Mouse (Mus musculus): ENCODE data around the gene Arid1b. TPM values are rescaled to one million over a fixed set of nuclear protein-coding genes. Genes with fewer than 3 reads are reported as not detected.

Gene Arid1b
- polyA plus RNA-seq, 1 experiment from 2014 or later = 14.8 TPM

DNA sequence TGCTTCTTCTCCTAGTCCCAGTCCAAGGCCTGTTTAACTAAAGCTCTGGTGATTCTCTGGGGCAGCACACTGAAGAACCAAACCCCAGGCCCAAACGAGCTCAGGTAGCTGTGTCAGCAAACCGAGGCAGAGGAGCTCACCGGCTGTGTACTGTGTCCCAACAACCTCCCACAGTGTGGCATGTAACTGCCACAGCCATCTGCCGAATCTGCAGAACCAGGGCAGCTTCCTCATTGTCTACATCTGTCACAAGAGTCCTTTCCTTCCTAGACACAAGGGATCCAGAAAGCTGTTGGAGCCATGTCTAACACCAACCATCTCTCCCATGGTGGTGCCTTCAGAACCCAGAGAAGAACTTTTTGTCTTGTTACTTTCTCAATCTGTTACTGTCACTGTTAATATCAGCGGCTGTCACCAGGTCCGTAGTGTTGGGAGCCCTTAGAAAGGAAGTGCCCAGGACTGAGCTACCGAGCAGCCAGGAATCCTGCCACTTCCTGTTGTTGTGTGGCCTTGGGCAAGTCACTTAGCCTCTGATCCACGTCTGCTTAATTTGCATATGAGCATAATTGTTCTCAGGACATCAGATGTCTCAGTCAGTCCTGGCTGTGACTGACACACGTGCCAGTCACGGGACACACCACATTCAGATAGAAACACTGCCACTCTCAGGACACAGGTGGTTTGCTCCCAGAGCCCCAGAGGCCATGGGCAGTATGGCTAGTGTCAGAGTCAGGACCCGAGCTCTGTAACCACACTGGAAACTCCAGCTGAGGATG, 309.0 kb downstream of the Arid1b start:
- 80% methylated on average over 11 of the region's 11 CpGs for WGBS
- no peak for ATAC-seq (ENCODE audit: insufficient number of reproducible peaks, low FRiP score, low TSS enrichment, low read depth)
- no peak overlapping the region for H3K4me2 ChIP-seq (ENCODE audit: low read depth, severe bottlenecking)
- DNase-seq (ENCODE audit: low spot score) = no peak
- H3K9ac ChIP-seq (ENCODE audit: low read length) = no peak overlapping the region
- H3K27ac ChIP-seq (replicated peaks; ENCODE audit: low read depth, low read length) = no peak overlapping the region
- peaks cover 2% of the 10 kb centered on the region; the same call in 1 of the 2 replicates for H3K36me3 ChIP-seq (ENCODE audit: control insufficient read depth, insufficient read depth, low read length)
- no peaks in the 10 kb centered on the region for H3K9me3 ChIP-seq (ENCODE audit: control insufficient read depth, low read length)
- H3K4me1 ChIP-seq (ENCODE audit: control insufficient read depth, insufficient read depth, low read length) = no peaks in the 10 kb centered on the region
- no peaks in the 10 kb centered on the region for H3K27me3 ChIP-seq (ENCODE audit: control insufficient read depth, insufficient read depth, low read length)
- H3K4me3 ChIP-seq (ENCODE audit: low read depth, low read length) = no peak overlapping the region

GRCm38 (mm10) chr17:5305783-5306477, 311.8 kb downstream of the Arid1b start:
- ATAC-seq (ENCODE audit: insufficient number of reproducible peaks, low FRiP score, low TSS enrichment, low read depth) (no peak), DNase-seq (ENCODE audit: low spot score) (no peak)
- Histone ChIP-seq H3K9ac (ENCODE audit: low read length) (no peak overlapping the region), H3K4me1 (ENCODE audit: control insufficient read depth, insufficient read depth, low read length) (no peaks in the 10 kb centered on the region), H3K27ac (replicated peaks; ENCODE audit: low read depth, low read length) (no peak overlapping the region), H3K27me3 (ENCODE audit: control insufficient read depth, insufficient read depth, low read length) (no peaks in the 10 kb centered on the region), H3K9me3 (ENCODE audit: control insufficient read depth, low read length) (no peaks in the 10 kb centered on the region), H3K4me3 (ENCODE audit: low read depth, low read length) (no peak overlapping the region), H3K36me3 (ENCODE audit: control insufficient read depth, insufficient read depth, low read length) (peaks cover 2% of the 10 kb centered on the region; the same call in 1 of the 2 replicates), H3K4me2 (ENCODE audit: low read depth, severe bottlenecking) (no peak overlapping the region)
- 87% methylated on average over 10 of the region's 10 CpGs for WGBS

GRCm38 (mm10) chr17:5309930-5310329, 315.8 kb downstream of the Arid1b start:
- H3K27ac ChIP-seq (replicated peaks; ENCODE audit: low read depth, low read length) = no peak overlapping the region
- WGBS = 40% methylated on average over 5 of the region's 5 CpGs
- H3K4me3 ChIP-seq (ENCODE audit: low read depth, low read length) = no peak overlapping the region
- H3K4me2 ChIP-seq (ENCODE audit: low read depth, severe bottlenecking) = no peak overlapping the region
- no peaks in the 10 kb centered on the region for H3K27me3 ChIP-seq (ENCODE audit: control insufficient read depth, insufficient read depth, low read length)
- H3K4me1 ChIP-seq (ENCODE audit: control insufficient read depth, insufficient read depth, low read length) = no peaks in the 10 kb centered on the region
- ATAC-seq (ENCODE audit: insufficient number of reproducible peaks, low FRiP score, low TSS enrichment, low read depth) (no peak), DNase-seq (ENCODE audit: low spot score) (no peak)
- H3K9ac ChIP-seq (ENCODE audit: low read length) = no peak overlapping the region
- H3K36me3 ChIP-seq (ENCODE audit: control insufficient read depth, insufficient read depth, low read length) = peaks cover 2% of the 10 kb centered on the region; the same call in 1 of the 2 replicates
- H3K9me3 ChIP-seq (ENCODE audit: control insufficient read depth, low read length) = no peaks in the 10 kb centered on the region

- no peaks in the 10 kb centered on the region for H3K9me3 ChIP-seq (ENCODE audit: control insufficient read depth, low read length)
- H3K4me3 ChIP-seq (ENCODE audit: low read depth, low read length) = no peak overlapping the region
- WGBS = 83% methylated on average over 11 of the region's 11 CpGs
- no peak for ATAC-seq (ENCODE audit: insufficient number of reproducible peaks, low FRiP score, low TSS enrichment, low read depth)
- H3K4me1 ChIP-seq (ENCODE audit: control insufficient read depth, insufficient read depth, low read length) = no peaks in the 10 kb centered on the region
- DNase-seq (ENCODE audit: low spot score) = no peak
- H3K36me3 ChIP-seq (ENCODE audit: control insufficient read depth, insufficient read depth, low read length) = peaks cover 2% of the 10 kb centered on the region; the same call in 1 of the 2 replicates
- H3K4me2 ChIP-seq (ENCODE audit: low read depth, severe bottlenecking) = no peak overlapping the region
- H3K27me3 ChIP-seq (ENCODE audit: control insufficient read depth, insufficient read depth, low read length) = no peaks in the 10 kb centered on the region
- no peak overlapping the region for H3K9ac ChIP-seq (ENCODE audit: low read length)
- no peak overlapping the region for H3K27ac ChIP-seq (replicated peaks; ENCODE audit: low read depth, low read length)
Measured at GRCm38 (mm10) chr17:5310425-5310888, 316.3 kb downstream of the Arid1b start.

- H3K9me3 ChIP-seq (ENCODE audit: control insufficient read depth, low read length) = no peaks in the 10 kb centered on the region
Measured at GRCm38 (mm10) chr17:5311062-5311461, 316.9 kb downstream of the Arid1b start.

GRCm38 (mm10) chr17:5312307-5312706, 318.2 kb downstream of the Arid1b start:
- DNase-seq (ENCODE audit: low spot score) (no peak), ATAC-seq (ENCODE audit: insufficient number of reproducible peaks, low FRiP score, low TSS enrichment, low read depth) (no peak)
- H3K27ac ChIP-seq (replicated peaks; ENCODE audit: low read depth, low read length) = no peak overlapping the region
- no peaks in the 10 kb centered on the region for H3K27me3 ChIP-seq (ENCODE audit: control insufficient read depth, insufficient read depth, low read length)
- 95% methylated on average over 5 of the region's 5 CpGs for WGBS
- H3K9ac ChIP-seq (ENCODE audit: low read length) = no peak overlapping the region
- no peak overlapping the region for H3K4me3 ChIP-seq (ENCODE audit: low read depth, low read length)
- H3K4me1 ChIP-seq (ENCODE audit: control insufficient read depth, insufficient read depth, low read length) = no peaks in the 10 kb centered on the region
- H3K4me2 ChIP-seq (ENCODE audit: low read depth, severe bottlenecking) = no peak overlapping the region
- no peaks in the 10 kb centered on the region for H3K9me3 ChIP-seq (ENCODE audit: control insufficient read depth, low read length)
- H3K36me3 ChIP-seq (ENCODE audit: control insufficient read depth, insufficient read depth, low read length) = no peaks in the 10 kb centered on the region; the same call in 1 of the 2 replicates

More at GRCm38 (mm10) chr17:5311062-5311461, 316.9 kb downstream of the Arid1b start:
- Histone ChIP-seq H3K27me3 (ENCODE audit: control insufficient read depth, insufficient read depth, low read length) (no peaks in the 10 kb centered on the region), H3K4me2 (ENCODE audit: low read depth, severe bottlenecking) (no peak overlapping the region), H3K27ac (replicated peaks; ENCODE audit: low read depth, low read length) (no peak overlapping the region), H3K4me3 (ENCODE audit: low read depth, low read length) (no peak overlapping the region), H3K4me1 (ENCODE audit: control insufficient read depth, insufficient read depth, low read length) (no peaks in the 10 kb centered on the region), H3K9ac (ENCODE audit: low read length) (no peak overlapping the region), H3K36me3 (ENCODE audit: control insufficient read depth, insufficient read depth, low read length) (no peaks in the 10 kb centered on the region; the same call in 1 of the 2 replicates)
- DNase-seq (ENCODE audit: low spot score) = no peak
- WGBS = 91% methylated on average over 7 of the region's 7 CpGs
- ATAC-seq (ENCODE audit: insufficient number of reproducible peaks, low FRiP score, low TSS enrichment, low read depth) = no peak

DNA sequence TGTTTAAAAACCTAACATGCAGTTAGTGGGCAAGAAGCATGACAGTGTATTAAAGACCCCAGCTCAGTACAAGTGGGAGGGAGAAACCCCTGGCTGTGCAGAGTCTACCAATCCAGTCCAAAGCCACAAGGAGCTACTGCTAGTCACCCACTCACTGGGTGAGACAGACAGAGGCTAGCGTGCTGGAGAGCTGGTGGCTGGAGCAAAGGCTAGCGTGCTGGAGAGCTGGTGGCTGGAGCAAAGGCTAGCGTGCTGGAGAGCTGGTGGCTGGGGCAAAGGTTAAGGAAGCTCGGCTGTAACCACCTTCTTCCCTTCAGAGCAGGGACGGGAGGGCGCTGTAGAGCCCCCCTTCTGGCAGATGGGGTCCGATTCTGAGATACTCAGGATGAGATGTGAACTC, 320.6 kb downstream of the Arid1b start:
- ATAC-seq (ENCODE audit: insufficient number of reproducible peaks, low FRiP score, low TSS enrichment, low read depth) = no peak
- DNase-seq (ENCODE audit: low spot score) = no peak
- H3K4me1 ChIP-seq (ENCODE audit: control insufficient read depth, insufficient read depth, low read length) = no peaks in the 10 kb centered on the region
- peaks cover 3% of the 10 kb centered on the region; the same call in 1 of the 2 replicates for H3K36me3 ChIP-seq (ENCODE audit: control insufficient read depth, insufficient read depth, low read length)
- no peaks in the 10 kb centered on the region for H3K27me3 ChIP-seq (ENCODE audit: control insufficient read depth, insufficient read depth, low read length)
- H3K9ac ChIP-seq (ENCODE audit: low read length) = no peak overlapping the region
- WGBS = 53% methylated on average over 7 of the region's 7 CpGs
- no peak overlapping the region for H3K4me2 ChIP-seq (ENCODE audit: low read depth, severe bottlenecking)
- H3K27ac ChIP-seq (replicated peaks; ENCODE audit: low read depth, low read length) = no peak overlapping the region
- H3K9me3 ChIP-seq (ENCODE audit: control insufficient read depth, low read length) = no peaks in the 10 kb centered on the region
- no peak overlapping the region for H3K4me3 ChIP-seq (ENCODE audit: low read depth, low read length)

DNA sequence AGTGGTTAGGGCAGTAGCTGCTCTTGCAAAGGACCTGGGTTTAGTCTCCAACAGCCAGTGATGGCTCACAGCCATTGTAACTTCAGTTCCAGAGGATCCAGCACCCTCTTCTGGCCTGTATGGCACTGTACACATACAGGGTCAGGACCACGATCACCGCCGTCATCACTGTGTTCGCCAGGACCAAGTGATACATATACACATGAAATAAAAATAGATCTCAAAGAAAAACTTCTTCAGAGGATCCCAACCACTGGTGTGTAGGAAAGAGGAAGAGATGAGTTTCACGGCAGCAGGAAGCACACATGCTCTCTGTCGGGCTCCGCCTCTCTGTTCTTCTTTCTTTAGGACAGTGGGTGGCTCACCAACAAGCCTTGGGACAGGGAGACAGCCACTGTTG, 322.4 kb downstream of the Arid1b start:
- H3K4me2 ChIP-seq (ENCODE audit: low read depth, severe bottlenecking) = no peak overlapping the region
- H3K4me1 ChIP-seq (ENCODE audit: control insufficient read depth, insufficient read depth, low read length) = no peaks in the 10 kb centered on the region
- 86% methylated on average over 7 of the region's 7 CpGs for WGBS
- no peak overlapping the region for H3K9ac ChIP-seq (ENCODE audit: low read length)
- no peak for DNase-seq (ENCODE audit: low spot score)
- H3K27me3 ChIP-seq (ENCODE audit: control insufficient read depth, insufficient read depth, low read length) = no peaks in the 10 kb centered on the region
- H3K36me3 ChIP-seq (ENCODE audit: control insufficient read depth, insufficient read depth, low read length) = peaks cover 3% of the 10 kb centered on the region; the same call in 1 of the 2 replicates
- H3K27ac ChIP-seq (replicated peaks; ENCODE audit: low read depth, low read length) = no peak overlapping the region
- no peak for ATAC-seq (ENCODE audit: insufficient number of reproducible peaks, low FRiP score, low TSS enrichment, low read depth)
- no peak overlapping the region for H3K4me3 ChIP-seq (ENCODE audit: low read depth, low read length)
- no peaks in the 10 kb centered on the region for H3K9me3 ChIP-seq (ENCODE audit: control insufficient read depth, low read length)
